Mouse (Mus musculus) kidney, embryonic 14.5 days (tissue): Measurements from ENCODE around the gene Prepl. TPM values are rescaled to one million over a fixed set of nuclear protein-coding genes. Genes with fewer than 3 reads are reported as not detected.
A peak's percentile ranks its signal among the peaks of the same experiment; 100 is the strongest.

ENCODE experiments used
- ATAC-seq: fragments of 200-750 bp; cut with Nextera tagmentation; 2 replicates; pipeline ENCODE4 v1.8.0; 2017; ENCODE audit warnings: moderate number of reproducible peaks, mild to moderate bottlenecking, moderate TSS enrichment, moderate library complexity; ENCODE audit not compliant: low FRiP score, low TSS enrichment
- H3K27ac ChIP-seq: fragments of 300-500 bp; sonication (generic); 2 replicates; pipeline ENCODE4 v1.5.1; 2014; ENCODE audit warnings: low read depth, mild to moderate bottlenecking, low read length, moderate library complexity, mixed read lengths
- H3K27me3 ChIP-seq: fragments of 300-500 bp; sonication (generic); 2 replicates; pipeline ENCODE4 v1.6.1; 2014; ENCODE audit warnings: mild to moderate bottlenecking, low read length; ENCODE audit not compliant: control insufficient read depth, insufficient read depth
- H3K36me3 ChIP-seq: fragments of 300-500 bp; sonication (generic); 2 replicates; pipeline ENCODE4 v1.6.1; 2014; ENCODE audit warnings: low read length, mixed read lengths; ENCODE audit not compliant: control insufficient read depth, insufficient read depth
- H3K4me1 ChIP-seq: fragments of 300-500 bp; sonication (generic); 2 replicates; pipeline ENCODE4 v1.6.1; 2014; ENCODE audit warnings: low read length, mixed read lengths; ENCODE audit not compliant: control insufficient read depth, insufficient read depth
- H3K4me2 ChIP-seq: fragments of 300-500 bp; sonication (generic); replicated peaks from 2 replicates; pipeline ENCODE4 v1.6.1; 2014; ENCODE audit warnings: low read depth, mild to moderate bottlenecking, low read length
- H3K4me3 ChIP-seq: fragments of 300-500 bp; sonication (generic); 2 replicates; pipeline ENCODE4 v1.5.1; 2014; ENCODE audit warnings: mild to moderate bottlenecking, low read length
- H3K9ac ChIP-seq: fragments of 300-500 bp; sonication (generic); 2 replicates; pipeline ENCODE4 v1.6.1; 2014; ENCODE audit warnings: low read depth, mild to moderate bottlenecking, low read length, moderate library complexity
- H3K9me3 ChIP-seq: fragments of 300-500 bp; sonication (generic); 2 replicates; pipeline ENCODE4 v1.6.1; 2016; ENCODE audit warnings: low read length; ENCODE audit not compliant: control insufficient read depth
- WGBS: fragments of 180-500 bp; shearing (Covaris S2); extraction: QIAGEN DNeasy Blood & Tissue Kit; methylation state at CpG from one replicate; pipeline ENCODE4 v1.1.7; 2014; 5-methylcytosine and 5-hydroxymethylcytosine counted together
- polyA plus RNA-seq: library from polyadenylated mRNA; unstranded; fragments of >200 nt; fragmentation: Nextera tagmentation; extraction: Ambion mirVana; gene quantifications from 2 replicates; pipeline ENCODE4 v1.2.1, GENCODE M21; 2014

The Prepl gene
- polyA plus RNA-seq, 1 experiment from 2014 or later: 35.6 TPM

GRCm38 (mm10) chr17:85037855-85038254, 52.2 kb downstream of the Prepl start:
- H3K36me3 ChIP-seq: no peaks in the 10 kb centered on the region
- H3K4me3 ChIP-seq: no peak overlapping the region
- no peak overlapping the region for H3K9ac ChIP-seq
- no peaks in the 10 kb centered on the region for H3K4me1 ChIP-seq
- 77% methylated on average over 5 of the region's 5 CpGs for WGBS
- no peak for ATAC-seq
- H3K27ac ChIP-seq: no peak overlapping the region
- H3K4me2 ChIP-seq: no peak overlapping the region
- no peaks in the 10 kb centered on the region for H3K27me3 ChIP-seq
- H3K9me3 ChIP-seq: no peaks in the 10 kb centered on the region

GRCm38 (mm10) chr17:85034068-85034467, 56.0 kb downstream of the Prepl start:
- Histone ChIP-seq H3K36me3 (no peaks in the 10 kb centered on the region), H3K27ac (no peak overlapping the region), H3K4me1 (no peaks in the 10 kb centered on the region), H3K27me3 (no peaks in the 10 kb centered on the region), H3K9me3 (no peaks in the 10 kb centered on the region), H3K4me3 (no peak overlapping the region), H3K9ac (no peak overlapping the region), H3K4me2 (no peak overlapping the region)
- WGBS: 72% methylated on average over 11 of the region's 11 CpGs
- ATAC-seq: peak; percentile 28; the same call in 1 of the 2 replicates

DNA sequence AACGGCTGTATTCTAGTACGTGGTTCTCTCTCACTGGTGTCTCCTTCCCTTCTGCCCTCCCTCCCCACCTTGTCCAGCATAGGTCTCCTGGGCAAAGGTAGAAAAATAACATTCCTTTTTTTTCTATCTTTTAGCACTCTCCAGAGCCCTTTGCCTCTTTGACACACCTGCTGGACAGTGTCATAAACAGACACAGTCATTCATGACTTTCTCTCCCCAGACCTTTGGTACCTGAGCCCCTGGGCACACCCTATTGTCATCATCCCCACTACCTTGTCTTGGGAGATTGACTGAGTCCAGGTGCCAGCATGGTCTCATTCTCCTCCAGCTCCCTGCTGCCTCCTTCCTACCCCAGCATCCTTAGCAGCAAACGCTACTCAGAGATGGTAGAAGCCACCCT, 57.0 kb downstream of the Prepl start:
- Histone ChIP-seq H3K4me3 (no peak overlapping the region), H3K27ac (no peak overlapping the region), H3K4me1 (no peaks in the 10 kb centered on the region), H3K4me2 (no peak overlapping the region), H3K27me3 (no peaks in the 10 kb centered on the region), H3K9me3 (no peaks in the 10 kb centered on the region), H3K36me3 (no peaks in the 10 kb centered on the region), H3K9ac (no peak overlapping the region)
- ATAC-seq: no peak
- WGBS: 88% methylated on average over 3 of the region's 3 CpGs

- Histone ChIP-seq H3K4me3 (no peak overlapping the region), H3K4me1 (no peaks in the 10 kb centered on the region), H3K36me3 (no peaks in the 10 kb centered on the region), H3K9me3 (no peaks in the 10 kb centered on the region), H3K4me2 (no peak overlapping the region), H3K9ac (no peak overlapping the region), H3K27ac (no peak overlapping the region), H3K27me3 (no peaks in the 10 kb centered on the region)
- 75% methylated on average over 5 of the region's 5 CpGs for WGBS
- ATAC-seq: no peak
Observed at GRCm38 (mm10) chr17:85030651-85031050, 59.4 kb downstream of the Prepl start.

DNA sequence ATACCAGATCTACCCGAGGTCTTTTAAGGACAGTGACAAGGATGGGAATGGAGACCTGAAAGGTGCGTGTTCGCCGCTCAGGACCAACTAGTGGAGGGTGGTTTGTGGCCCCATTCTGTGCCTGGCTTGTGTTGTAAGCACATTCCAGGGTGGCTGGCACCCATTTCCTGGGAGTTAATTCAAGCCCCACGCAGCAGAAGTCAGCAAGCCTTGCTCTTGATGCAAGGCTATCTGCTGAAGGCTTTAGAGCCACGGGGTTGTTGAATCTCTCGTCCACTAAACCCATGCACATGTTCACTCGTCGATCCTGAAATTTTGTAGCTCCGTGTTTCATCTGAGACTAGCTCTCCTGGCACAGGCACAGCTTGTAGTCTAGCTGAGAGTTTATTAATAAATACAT, 61.2 kb downstream of the Prepl start:
- Histone ChIP-seq H3K27ac (no peak overlapping the region), H3K27me3 (no peaks in the 10 kb centered on the region), H3K36me3 (no peaks in the 10 kb centered on the region; the same call in 1 of the 2 replicates), H3K4me3 (no peak overlapping the region), H3K4me2 (no peak overlapping the region), H3K9me3 (no peaks in the 10 kb centered on the region), H3K4me1 (no peaks in the 10 kb centered on the region; the same call in 1 of the 2 replicates), H3K9ac (no peak overlapping the region)
- ATAC-seq: no peak
- 94% methylated on average over 10 of the region's 10 CpGs for WGBS

DNA sequence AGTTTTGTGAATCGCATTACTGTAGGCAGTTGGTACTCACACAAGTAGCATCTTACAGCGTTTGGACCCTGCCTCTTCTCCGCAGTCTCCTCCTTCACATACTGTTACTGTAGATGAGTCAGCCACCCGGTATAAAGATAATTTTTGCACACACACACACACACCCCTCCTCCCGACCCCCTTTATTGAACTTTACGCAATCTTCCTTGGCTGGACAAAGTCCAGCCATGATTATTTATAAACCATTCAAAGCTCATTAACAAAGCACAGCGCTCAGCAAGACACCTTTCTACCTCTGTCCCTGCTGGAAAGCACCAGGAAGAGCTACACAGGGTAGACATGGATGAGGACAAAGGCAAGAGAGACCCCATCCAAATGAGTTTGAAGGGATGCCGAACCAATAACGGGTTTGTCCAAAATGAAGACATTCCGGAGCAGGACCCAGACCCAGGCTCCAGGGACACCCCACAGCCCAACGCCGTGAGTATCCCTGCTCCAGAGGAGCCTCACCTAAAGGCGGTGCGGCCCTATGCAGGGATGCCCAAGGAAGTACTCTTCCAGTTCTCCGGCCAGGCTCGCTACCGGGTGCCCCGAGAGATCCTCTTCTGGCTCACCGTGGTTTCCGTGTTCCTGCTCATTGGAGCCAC, 61.8 kb downstream of the Prepl start, which contains the start of gene Slc3a1:
Slc3a1 (plus strand) TSS at position 284 of the 647 bp plus-strand sequence.
- Histone ChIP-seq H3K9me3 (no peaks in the 10 kb centered on the region), H3K9ac (no peak within 1 kb of the TSS), H3K4me3 (no peak within 1 kb of the TSS), H3K27me3 (no peaks in the 10 kb centered on the region), H3K4me2 (no peak within 1 kb of the TSS), H3K4me1 (no peaks in the 10 kb centered on the region; the same call in 1 of the 2 replicates), H3K27ac (no peak within 1 kb of the TSS), H3K36me3 (no peaks in the 10 kb centered on the region; the same call in 1 of the 2 replicates)
- no peak for ATAC-seq
- 92% methylated on average over 20 of the region's 20 CpGs for WGBS

DNA sequence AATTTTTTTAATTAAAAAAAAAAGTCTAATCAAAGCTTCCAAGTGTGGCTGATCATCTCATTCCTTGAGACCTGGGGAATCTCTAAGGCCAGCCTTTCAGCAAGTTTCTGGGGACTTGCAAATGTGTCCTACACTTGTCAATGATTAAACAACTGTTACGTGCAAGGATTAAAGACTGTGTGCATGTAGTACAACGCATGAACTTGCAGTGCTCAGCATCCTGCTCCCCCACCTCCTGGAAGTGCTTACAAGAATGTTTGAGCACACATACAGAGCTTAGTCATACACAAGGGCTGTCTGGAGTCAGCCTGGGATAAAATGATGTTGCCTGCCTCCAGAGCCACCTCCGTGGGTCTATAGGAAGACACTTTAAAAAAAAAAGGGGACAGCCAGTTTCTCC, 62.8 kb downstream of the Prepl start:
- Histone ChIP-seq H3K36me3 (no peaks in the 10 kb centered on the region; the same call in 1 of the 2 replicates), H3K9me3 (no peaks in the 10 kb centered on the region), H3K27ac (no peak overlapping the region), H3K4me1 (no peaks in the 10 kb centered on the region; the same call in 1 of the 2 replicates), H3K9ac (no peak overlapping the region), H3K27me3 (no peaks in the 10 kb centered on the region), H3K4me3 (no peak overlapping the region), H3K4me2 (no peak overlapping the region)
- ATAC-seq: 0 out of 2 replicates have a peak, but pooled peaks have one; percentile 4
- 73% methylated on average over 3 of the region's 3 CpGs for WGBS

GRCm38 (mm10) chr17:85026436-85026835, 63.6 kb downstream of the Prepl start:
- WGBS: 88% methylated on average over 6 of the region's 6 CpGs

DNA sequence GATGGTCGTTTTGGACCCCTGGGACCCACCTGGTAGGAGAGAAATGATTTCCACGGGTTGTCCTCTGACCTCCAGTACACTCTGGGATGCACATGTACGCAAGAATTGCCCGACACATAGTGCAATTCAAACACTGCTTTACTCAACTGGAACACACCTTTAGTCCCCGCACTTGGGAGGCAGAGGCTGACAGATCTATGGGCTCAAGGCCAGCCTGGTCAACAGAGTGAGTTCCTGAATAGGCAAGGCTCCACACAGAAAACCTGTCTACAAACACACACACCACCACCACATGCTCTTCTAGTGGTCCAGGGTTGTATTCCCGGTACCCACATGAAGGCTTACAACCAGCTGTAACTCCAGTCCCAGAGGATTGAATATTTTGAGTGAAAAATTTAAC, 64.9 kb downstream of the Prepl start:
- WGBS: 93% methylated on average over 6 of the region's 6 CpGs
- H3K36me3 ChIP-seq: no peaks in the 10 kb centered on the region; the same call in 1 of the 2 replicates
- no peak for ATAC-seq
- no peak overlapping the region for H3K4me3 ChIP-seq
- no peak overlapping the region for H3K4me2 ChIP-seq
- H3K27me3 ChIP-seq: no peaks in the 10 kb centered on the region
- no peak overlapping the region for H3K9ac ChIP-seq
- no peaks in the 10 kb centered on the region for H3K9me3 ChIP-seq
- no peaks in the 10 kb centered on the region; the same call in 1 of the 2 replicates for H3K4me1 ChIP-seq
- no peak overlapping the region for H3K27ac ChIP-seq

More at GRCm38 (mm10) chr17:85026436-85026835, 63.6 kb downstream of the Prepl start:
- Histone ChIP-seq H3K27me3 (no peaks in the 10 kb centered on the region), H3K27ac (no peak overlapping the region), H3K9ac (no peak overlapping the region), H3K36me3 (no peaks in the 10 kb centered on the region; the same call in 1 of the 2 replicates), H3K4me2 (no peak overlapping the region), H3K9me3 (no peaks in the 10 kb centered on the region), H3K4me1 (no peaks in the 10 kb centered on the region; the same call in 1 of the 2 replicates), H3K4me3 (no peak overlapping the region)
- ATAC-seq: no peak
